Mouse (Mus musculus) lung, postnatal 4 days (tissue): Measurements from ENCODE around the gene Gm11938.

Experiments
- DNase-seq, 2 experiments: peaks; one replicate each; pipeline ENCODE4 v3.0.0; 2021

The Gm11938 gene

DNA sequence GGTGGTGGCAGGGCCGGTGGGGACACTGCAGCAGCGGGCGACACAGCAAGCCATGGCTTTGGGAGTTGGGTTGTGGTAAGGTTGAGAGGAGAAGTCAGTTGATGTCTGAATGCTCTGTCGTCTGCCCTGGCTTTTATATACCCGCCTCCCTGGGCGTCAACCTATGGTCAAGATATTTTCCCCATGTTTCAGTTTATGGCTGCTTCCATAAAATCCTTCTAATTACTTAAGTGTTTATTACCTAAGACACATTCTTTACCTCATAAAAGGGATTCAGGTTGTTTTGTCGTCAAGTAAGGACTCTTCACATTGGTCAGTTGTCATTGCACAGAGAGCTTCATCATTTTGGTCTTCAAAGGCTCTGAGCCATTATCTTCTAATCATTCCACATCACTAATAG, 36.6 kb downstream of the Gm11938 start, which contains the start of gene Krtap3-1:
TSS of gene Krtap3-1 (minus strand) at position 101 of the 400 bp plus-strand sequence.
- no peak for DNase-seq

DNA sequence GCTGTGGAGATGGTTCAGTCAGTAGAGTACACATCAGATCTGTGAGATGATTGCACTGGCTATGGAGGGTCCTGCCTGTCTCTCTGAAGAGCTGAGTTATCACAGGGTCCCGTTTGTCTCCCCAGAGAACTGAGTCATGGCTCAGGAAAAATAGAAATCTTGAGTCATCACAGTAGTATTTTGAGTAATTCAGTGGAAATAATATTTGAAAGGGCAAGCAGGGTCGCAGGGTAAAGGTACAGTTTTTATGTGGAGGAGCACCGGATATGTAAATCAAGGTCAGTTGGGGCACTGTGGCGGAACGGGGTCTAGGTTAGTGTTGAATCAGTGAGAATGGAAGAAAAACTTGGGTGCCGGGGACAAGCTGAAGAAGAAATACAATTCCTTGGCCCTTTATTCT, 40.5 kb downstream of the Gm11938 start:
- DNase-seq: no peak

DNA sequence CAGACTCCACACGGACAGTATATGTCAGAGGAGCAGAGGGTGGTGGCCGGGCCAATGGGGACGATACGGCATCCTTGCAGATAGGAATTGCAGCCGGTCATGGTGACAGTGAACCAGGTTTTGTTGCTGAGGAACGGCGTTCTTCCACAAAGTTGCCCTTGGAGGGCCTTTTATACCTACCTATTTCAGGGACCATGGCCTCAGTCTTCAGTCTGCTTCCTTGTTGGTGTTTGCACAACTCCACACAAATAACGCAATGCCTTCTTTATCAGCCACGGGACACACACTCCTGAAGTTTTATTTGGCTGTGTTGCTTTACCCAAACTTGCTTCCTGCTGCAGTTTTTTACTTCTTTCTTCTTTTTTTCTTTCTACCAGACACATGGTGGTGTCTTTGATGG, 43.7 kb downstream of the Gm11938 start, which contains the start of gene Gm11939:
TSS of gene Gm11939 (minus strand) at position 101 of the 400 bp plus-strand sequence.
- DNase-seq: no peak

DNA sequence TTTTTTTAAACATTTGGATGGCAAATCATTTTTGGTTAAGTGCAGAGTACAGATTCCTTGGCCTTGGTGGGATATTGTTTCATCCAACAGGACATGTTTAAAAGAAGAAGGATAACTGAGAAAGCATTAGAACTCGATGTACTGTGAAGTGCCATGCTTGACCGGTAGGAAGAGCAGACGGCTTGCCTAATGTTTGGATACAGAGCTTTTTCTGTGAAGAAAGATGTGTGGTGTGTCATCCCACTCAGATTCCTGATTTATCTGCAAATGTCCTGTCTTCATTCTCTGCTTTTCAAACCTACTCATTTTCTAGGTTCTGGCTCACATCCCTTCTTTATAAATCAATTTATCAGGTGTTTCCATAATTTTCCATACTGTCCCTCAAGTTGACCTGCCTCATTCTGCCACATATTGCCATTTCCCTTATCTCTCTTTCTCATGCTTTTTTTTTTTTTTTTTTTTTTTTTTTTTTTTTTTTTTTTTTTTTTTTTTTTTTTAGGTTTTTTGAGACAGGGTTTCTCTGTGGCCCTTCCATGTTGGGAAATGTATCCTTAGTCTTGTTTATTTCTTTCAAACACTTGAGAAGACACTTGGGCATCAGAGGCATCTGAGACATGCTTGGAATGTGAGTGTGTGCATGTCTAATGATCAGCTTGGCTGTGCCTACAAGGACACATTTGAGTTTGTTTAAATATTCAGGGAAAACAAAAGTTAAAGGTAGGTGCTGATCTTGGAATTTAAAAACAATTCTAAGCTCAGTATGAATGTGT, 44.9 kb downstream of the Gm11938 start:
- DNase-seq: no peak

DNA sequence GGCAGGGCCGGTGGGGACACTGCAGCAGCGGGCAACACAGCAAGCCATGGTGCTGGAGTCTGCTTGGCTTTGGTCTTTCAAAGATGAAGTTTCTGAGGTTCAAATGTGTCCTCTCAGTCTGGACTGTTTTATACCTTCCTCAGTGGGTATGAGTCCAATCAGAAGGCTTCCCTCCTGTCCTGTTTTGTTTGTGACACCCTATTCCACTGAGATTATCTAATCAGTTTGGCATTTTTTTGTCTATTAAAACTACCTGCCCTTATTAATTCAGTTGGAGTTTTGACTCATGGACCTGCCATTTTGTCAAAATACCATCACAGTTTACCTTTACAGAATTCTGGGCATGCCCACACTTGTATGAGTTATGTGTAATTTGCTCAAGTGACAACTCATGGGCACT, 46.4 kb downstream of the Gm11938 start, which contains the start of gene Krtap3-2:
TSS of gene Krtap3-2 (minus strand) at position 101 of the 400 bp plus-strand sequence.
- no peak for DNase-seq

DNA sequence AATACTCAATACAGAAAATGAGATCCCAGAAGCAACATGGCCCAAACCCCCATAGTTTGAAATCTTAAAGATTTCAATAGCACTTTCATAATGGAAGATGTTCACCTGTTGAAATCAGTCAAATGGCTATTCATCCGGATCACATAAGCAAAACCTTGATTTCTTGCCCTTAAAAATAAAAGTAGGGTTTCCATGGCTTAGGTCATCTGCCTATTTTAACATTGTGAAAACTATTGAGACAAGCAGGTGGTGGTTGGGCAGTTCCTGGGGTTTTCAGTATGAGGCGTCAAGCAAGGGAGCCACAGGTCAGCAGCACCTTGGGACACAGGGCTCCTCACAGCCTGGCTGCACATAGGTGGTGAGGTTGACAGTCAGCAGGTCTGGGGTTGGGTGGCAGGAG, 46.9 kb downstream of the Gm11938 start:
- DNase-seq: no peak
